Mouse (Mus musculus) heart, adult 10 weeks (tissue): ENCODE results near the gene Mga. TPM values are rescaled to one million over a fixed set of nuclear protein-coding genes. Genes with fewer than 3 reads are reported as not detected.

Experiments used
- polyA plus RNA-seq: library from polyadenylated mRNA; stranded (reverse); fragments of 350-450 nt; fragmentation: Illumina TruSeq; extraction: RNeasy Lipid Tissue Mini Kit (QIAGEN cat#74804); gene quantifications from one replicate; pipeline ENCODE4 v1.2.3, GENCODE M21; 2014; ENCODE audit warnings: low read depth, low replicate concordance

The Mga gene
- 14.5 TPM for polyA plus RNA-seq

GRCm38 (mm10) chr2:119897090-119897732, at the start of gene Mga:
Gene Mga, plus strand, starts transcription at chr2:119897228.

GRCm38 (mm10) chr2:119972537-119972879, 75.5 kb downstream of the Mga start, which contains the start of gene Mapkbp1:
Gene Mapkbp1, plus strand, starts transcription at chr2:119972699.

Other genes with a start within 250 kb of the Mga start
- 79.5 TPM for gene Ndufaf1, start 234.4 kb upstream of the Mga start, polyA plus RNA-seq
- 19.4 TPM for gene Rtf1, start 222.2 kb upstream of the Mga start, polyA plus RNA-seq
- 0.31 TPM for gene Itpka, start 154.9 kb upstream of the Mga start, polyA plus RNA-seq
- gene Ltk, start 136.8 kb upstream of the Mga start, polyA plus RNA-seq: not detected
- gene Rpap1, start 109.7 kb upstream of the Mga start, polyA plus RNA-seq: 10.8 TPM
- gene Tyro3, start 99.5 kb upstream of the Mga start, polyA plus RNA-seq: 1.9 TPM
- gene Mapkbp1, start 75.5 kb downstream of the Mga start, polyA plus RNA-seq: 8.1 TPM
- 6.3 TPM for gene Jmjd7, start 130.3 kb downstream of the Mga start, polyA plus RNA-seq
- gene Gm28042, start 130.3 kb downstream of the Mga start, polyA plus RNA-seq: 3.2 TPM
- 2.2 TPM for gene Pla2g4b, start 136.2 kb downstream of the Mga start, polyA plus RNA-seq